Mouse (Mus musculus) spleen, postnatal 10 days (tissue): ENCODE measurements around the gene AC124108.1.
"Not testable (repeated sequence)": the region's sequence is repeated elsewhere in the genome, so short reads cannot be mapped to it uniquely, and the experiment has no call there.

Experiments
- DNase-seq, 2 experiments: peaks; one replicate each; pipeline ENCODE4 v3.0.0; 2021 to 2022; ENCODE audit warnings: low spot score in 2 of 2

The AC124108.1 gene

GRCm38 (mm10) chr1:132191093-132191785 lies at the start of gene AC124108.1, which contains the start of gene Lemd1:
Gene AC124108.1, plus strand, starts transcription at chr1:132191457.
Gene Lemd1, plus strand, starts transcription at chr1:132191431.
- no peak for DNase-seq

DNA sequence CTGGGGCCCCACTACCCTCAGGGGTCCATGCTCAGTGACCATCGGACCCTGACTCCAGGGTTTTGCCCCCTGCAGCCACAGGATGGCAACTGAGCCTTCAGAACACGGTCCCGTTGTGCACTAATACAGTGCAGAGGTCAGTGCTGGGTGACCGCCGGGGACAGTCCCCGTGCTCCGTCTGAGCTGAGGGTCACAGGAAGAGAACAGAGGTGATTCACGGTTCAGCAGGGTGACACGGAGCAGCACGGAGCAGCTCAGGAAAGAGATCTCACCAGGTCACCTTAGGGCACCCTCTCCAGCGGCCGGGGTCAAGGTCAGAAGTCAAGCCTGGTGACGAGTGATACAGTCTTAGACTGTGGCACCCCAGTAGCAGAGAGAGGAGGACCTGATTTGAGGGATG lies 49.5 kb upstream of the AC124108.1 start:
- no peak for DNase-seq

- DNase-seq = no peak
These were observed 48.2 kb upstream of the AC124108.1 start for GRCm38 (mm10) chr1:132143079-132143478.

DNA sequence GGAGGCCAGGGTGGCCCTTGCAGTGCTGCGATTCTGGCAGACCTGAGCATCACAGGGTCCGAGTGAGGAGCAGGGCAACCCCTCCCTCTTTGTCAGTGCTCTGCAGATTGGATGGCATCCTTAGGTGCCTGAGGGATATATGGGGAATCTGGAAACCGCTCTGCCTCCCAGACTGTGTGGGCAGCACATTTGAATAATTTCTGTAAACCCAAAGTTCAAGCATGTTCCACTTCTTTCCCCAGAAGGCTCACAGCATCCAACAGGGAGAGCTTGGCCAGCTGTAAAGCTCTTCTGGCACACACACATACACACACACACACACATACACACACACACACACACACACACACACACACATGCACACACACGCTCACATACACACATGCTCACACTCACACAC lies 47.5 kb upstream of the AC124108.1 start:
- DNase-seq = no peak

GRCm38 (mm10) chr1:132144223-132144622 lies 47.0 kb upstream of the AC124108.1 start:
- DNase-seq = no peak

GRCm38 (mm10) chr1:132144837-132145236 lies 46.4 kb upstream of the AC124108.1 start:
- no peak for DNase-seq

DNA sequence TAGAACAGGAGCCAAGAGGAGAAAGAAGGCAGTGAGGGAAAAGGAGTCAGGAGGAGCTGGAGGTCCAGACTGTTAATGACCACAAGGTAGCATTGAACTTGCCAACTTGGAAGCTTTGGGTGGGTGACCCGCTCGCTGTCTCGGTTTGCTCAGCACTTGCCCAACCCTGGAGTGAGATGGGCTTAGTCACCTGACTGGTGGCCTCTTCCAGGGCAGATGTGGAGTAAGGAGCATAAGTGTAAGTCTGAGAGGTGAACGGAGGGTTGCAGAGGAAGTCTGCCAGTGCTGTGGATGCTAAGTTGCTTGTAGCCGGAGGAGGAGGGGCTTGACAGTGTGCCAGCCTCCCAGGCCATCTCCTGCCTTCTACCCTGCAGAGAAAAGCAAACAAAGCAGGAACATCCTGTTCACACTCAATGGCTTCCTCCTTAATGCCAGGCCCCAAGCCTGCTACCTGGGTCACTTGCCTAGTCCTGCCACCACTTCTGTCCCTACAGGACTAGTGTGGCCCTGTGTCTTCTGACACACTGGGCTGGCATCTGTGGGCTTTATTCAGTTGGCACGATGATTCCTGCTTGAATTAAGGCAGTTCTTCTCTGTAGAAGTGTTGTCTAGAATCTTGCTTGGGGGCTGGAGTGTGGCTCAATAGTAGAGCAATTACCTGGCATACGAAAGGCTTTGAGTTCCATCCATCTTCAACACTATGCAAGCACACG lies 45.1 kb upstream of the AC124108.1 start:
- no peak for DNase-seq

DNA sequence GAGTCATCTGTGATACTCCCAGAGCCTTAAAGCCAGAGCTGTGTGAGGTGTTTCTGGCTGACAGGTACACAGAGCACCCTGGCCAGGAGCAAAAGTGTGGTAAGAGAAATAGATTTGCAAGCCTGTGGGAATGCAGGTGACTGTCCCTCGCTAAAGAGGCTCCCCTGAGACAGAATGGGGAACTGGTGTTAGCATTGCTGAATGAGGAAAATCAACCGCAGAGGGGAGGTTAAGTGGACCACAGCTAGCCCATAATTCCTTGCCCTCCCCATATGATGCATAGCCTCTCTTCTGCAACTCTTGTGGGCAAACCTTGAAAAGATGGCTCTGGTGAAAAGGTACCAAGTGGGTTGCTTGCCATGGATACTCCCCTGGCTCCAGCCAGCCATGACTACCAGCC lies 41.8 kb upstream of the AC124108.1 start:
- DNase-seq = no peak

- no peak for DNase-seq
These were observed 41.1 kb upstream of the AC124108.1 start for GRCm38 (mm10) chr1:132150171-132150570.

- no peak for DNase-seq
These were observed 40.2 kb upstream of the AC124108.1 start for GRCm38 (mm10) chr1:132150817-132151601.

DNA sequence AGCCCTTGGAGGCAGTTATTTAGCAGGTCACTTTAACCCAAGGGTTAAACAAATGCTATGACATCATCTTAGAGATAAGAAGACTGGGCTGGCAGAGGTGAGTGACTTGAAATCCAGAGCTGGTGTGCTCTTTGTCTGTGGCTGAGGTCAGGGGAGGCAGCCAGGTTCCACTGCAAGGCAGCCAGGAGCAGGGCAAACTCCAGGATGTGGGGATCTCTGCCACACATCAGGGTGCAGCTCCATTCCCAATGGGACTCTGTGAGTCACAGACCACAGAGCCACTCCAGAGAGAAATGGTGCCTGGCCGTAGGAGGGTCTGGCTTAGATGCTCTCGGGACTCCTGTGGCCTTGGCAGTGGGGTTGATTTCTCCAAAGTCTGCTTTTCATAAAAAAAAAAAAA lies 39.3 kb upstream of the AC124108.1 start:
- DNase-seq = no peak

DNA sequence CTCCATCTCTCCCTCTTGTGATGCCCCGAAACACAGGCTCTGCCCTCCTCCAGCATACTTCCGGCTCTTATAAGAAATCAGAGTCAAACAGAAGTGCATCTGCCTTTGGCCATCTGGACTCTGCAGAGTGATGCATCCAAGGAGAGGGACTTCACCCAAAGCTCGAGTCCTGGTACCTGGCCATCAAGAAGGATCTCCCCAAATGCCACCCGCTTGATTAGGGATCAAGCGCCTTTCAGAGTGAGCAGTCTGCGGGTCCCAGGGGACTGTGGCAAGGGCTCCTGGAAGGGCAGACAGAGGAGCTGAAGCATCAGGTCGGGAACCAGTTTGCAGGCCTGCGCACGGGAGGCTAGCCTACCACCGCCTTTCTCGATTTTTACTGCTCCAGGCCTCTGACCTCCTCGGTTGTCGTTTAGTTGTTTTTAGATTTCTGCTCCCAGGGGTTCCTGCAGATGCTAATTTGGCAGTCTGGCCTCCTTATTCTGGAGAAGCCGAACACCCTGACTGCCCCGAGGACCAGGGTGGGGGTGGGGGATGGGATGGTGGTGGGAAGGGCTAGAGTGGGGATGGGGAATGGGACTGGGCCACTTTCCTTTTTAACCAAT lies 38.1 kb upstream of the AC124108.1 start:
- no peak for DNase-seq

- DNase-seq = no peak
These were observed 37.6 kb upstream of the AC124108.1 start for GRCm38 (mm10) chr1:132153691-132154090.

- peak; percentile 60 to 83 for DNase-seq
These were observed 35.5 kb upstream of the AC124108.1 start for GRCm38 (mm10) chr1:132155737-132156136.

DNA sequence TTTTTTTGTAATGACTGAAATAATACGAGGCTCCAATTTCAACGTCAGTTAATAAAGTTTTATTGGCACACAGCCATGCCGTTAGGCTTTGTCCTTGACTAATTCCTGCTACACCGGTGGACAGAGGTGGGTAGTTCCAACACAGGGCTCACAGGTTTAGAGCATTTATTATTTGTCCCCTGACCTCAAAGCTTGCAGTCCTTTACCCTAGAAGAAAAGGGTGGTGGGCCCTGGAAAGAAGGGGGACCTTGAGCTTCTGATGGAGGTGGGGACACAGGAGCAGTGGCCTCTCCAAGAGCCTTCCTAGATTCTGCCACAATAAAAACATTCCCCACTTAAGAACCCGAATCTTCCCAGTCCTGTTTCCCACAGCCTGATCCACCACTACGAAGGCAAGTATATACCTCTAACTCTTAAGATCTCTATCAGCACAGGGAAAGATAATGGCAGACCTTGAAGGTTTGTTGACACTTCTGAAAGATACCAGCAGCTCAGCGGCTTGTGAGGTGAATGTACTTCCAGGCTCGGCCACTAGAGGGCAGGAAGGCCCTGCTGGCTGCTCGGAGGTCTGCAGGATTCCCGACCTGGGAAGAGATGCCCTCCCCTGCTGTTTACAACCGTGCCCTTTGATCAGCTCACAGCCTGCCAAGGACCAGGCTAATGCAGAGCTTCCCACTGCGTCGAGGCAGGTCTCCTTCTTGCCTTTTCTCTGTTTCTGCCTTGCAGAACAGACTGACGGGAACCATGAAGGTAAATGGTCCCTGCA lies 34.1 kb upstream of the AC124108.1 start:
- DNase-seq = peak; percentile 74 to 86

GRCm38 (mm10) chr1:132157808-132158207 lies 33.4 kb upstream of the AC124108.1 start:
- no peak for DNase-seq

- no peak for DNase-seq
These were observed 32.5 kb upstream of the AC124108.1 start for GRCm38 (mm10) chr1:132158741-132159140.

GRCm38 (mm10) chr1:132159681-132160080 lies 31.6 kb upstream of the AC124108.1 start:
- no peak for DNase-seq

DNA sequence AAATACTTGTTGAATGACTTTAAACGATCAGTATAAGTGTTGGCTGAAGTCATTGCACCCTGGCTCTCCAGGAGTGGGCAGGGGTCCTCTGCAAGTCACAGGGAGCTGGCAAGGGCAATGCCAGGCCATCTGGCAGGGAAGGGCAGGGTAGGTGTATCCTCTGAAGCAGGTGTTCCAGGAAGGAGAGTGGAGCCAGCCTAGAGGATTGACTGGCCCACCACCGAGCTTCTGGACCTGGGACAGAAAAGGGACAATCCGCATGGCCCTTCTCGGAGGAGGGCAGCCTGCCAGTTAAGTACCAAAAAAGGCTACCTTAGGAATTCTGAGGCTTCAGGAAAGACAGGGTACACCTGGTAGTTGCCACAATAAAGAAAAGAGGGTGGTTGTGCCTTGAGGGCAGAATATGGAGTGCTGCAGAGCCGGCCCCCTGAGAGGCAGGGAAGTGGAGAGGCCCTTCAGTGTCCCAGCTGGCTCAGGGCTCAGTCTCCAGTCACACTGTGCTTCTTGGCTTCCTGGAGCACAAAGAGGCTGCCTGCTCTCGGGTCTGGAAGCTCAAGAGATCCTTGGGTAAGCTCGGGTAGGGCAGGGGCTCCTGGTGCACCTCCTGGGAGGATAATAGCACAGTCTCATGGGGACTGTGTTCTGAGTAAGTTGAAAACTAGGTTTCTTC lies 29.9 kb upstream of the AC124108.1 start:
- DNase-seq = no peak

GRCm38 (mm10) chr1:132162618-132163017 lies 28.6 kb upstream of the AC124108.1 start:
- DNase-seq = not testable (repeated sequence)
